Mouse (Mus musculus) heart, adult 8-10 months (tissue): ENCODE results near the gene Grik1. TPM values are rescaled to one million over a fixed set of nuclear protein-coding genes. Genes with fewer than 3 reads are reported as not detected.

Experiments
- DNase-seq: peaks from one replicate; pipeline ENCODE4 v3.0.0; 2022; ENCODE audit warnings: low spot score
- total RNA-seq, 4 experiments: library from RNA; stranded (reverse); gene quantifications; 2 replicates each; pipeline ENCODE4 v1.2.4; 2022

Gene Grik1
- total RNA-seq, 4 experiments from 2014 or later, result 0.09 TPM; not detected in 3

- DNase-seq, result no peak
Measured at GRCm38 (mm10) chr16:87861722-87862121, 428.3 kb downstream of the Grik1 start.

GRCm38 (mm10) chr16:87853451-87854085 lies 436.5 kb downstream of the Grik1 start:
- no peak for DNase-seq

GRCm38 (mm10) chr16:87851550-87851949 lies 438.5 kb downstream of the Grik1 start:
- DNase-seq, result no peak

- no peak for DNase-seq
Measured at GRCm38 (mm10) chr16:87848799-87849198, 441.3 kb downstream of the Grik1 start.

Other genes with a start within 250 kb of the Grik1 start
- not detected for gene Cldn17, start 216.7 kb upstream of the Grik1 start, total RNA-seq